Mouse (Mus musculus) fat pad, adult 2 months (tissue): ENCODE results near the gene Lhb.

ENCODE experiments used
- DNase-seq: peaks from one replicate; pipeline ENCODE4 v3.0.0-alpha.2; 2011; ENCODE audit warnings: low read depth, low spot score; ENCODE audit errors: extremely low read depth

Lhb gene

DNA sequence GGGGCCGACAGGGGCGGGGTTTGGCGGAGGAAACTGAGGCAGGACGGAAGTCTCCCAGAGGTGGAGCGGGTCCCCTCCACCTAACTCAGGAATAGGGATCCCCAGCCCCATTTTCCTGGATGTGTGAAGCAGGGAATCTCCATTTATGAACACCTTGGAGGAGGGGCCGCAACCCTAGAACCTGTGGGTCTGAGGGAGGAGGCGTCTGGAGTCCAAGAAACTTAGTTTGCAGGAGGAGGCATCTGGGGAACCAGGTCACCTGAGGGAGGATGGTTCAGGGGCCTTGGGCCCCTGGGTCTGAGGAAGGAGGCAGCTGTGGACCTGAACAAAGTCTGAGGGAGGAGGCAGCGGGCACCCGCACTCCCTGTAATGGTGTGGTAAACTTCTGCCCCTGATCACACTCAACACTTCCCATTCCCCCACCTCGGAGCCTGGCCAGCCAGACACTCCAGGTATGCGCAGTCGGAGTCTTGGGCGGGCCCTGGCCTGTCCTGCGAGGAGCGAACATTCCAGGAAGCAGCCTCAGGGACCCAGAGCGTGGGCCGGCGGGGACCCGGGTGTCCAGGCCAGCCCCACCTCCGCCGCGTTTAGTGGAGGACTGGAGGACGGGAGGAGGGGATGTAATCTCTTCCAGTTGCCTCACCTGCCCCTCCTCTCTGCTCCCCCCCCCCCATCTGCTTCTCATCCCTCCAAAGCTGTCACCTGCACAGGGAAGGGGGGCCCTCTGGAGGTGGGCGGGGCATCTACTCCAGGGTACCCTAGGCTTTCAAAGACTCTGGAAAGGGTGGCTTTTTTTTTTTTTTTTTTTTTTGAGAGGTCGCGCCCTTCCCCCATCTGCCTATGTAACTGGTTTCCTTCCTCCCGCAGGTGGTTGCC, 6.5 kb upstream of the Lhb start:
- DNase-seq = no peak

DNA sequence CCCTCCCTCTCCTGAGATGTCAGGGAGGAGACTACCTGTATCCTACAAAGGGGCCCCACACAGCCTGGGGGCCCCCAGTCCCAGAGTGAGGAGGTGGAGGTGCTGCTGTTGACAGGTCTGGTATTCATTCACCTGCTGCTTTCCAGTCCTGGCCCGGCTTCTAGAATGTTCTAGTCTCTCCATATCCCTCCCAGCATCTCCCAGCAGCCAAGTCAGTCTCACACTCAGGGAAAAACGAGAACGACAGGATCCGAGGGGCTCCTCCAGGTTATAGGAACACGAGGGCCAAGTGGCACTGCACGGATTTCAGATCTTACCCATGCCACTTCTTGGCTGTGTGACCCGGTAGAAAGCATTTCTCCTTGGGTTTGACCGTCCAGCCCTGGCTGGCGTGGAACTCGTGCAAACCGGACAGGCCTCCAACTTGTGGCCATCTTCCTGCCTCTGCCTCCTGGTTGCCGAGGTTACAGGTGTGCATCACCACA, 5.8 kb upstream of the Lhb start:
- no peak for DNase-seq

- DNase-seq = no peak
Observed at GRCm38 (mm10) chr7:45415636-45416035, 5.0 kb upstream of the Lhb start.

DNA sequence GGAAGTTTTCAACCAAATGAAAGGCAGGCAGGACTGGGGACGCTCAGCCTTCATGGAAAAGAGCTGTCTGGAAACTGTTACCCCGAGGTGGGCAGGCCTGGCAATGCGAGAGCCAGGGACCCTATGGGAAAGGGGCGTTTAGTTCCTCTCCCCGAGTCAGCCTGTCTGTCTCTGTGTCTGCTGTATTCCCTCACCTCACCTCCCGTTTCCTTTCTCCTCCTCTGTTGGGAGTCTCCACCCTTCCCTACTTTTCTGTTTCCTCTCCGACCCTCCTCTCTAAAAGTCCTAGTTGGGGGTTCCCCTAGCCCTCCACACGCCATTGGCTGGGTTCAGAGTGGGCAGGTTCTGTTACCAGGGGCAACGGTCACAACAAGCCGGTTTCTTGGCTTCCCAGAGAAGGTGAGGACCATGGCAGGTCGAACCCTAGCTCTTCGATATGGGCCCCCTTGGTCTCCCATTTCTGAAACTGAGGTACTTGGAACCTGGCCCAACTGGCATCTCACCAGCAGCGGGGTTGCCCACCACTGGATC, 2.6 kb upstream of the Lhb start:
- DNase-seq = no peak

- DNase-seq = no peak
Observed at GRCm38 (mm10) chr7:45419859-45420614, 583 bp upstream of the Lhb start.

- DNase-seq = no peak
Observed at GRCm38 (mm10) chr7:45421194-45421593, 574 bp downstream of the Lhb start.

- no peak for DNase-seq
Observed at GRCm38 (mm10) chr7:45426556-45426955, 5.9 kb downstream of the Lhb start.

GRCm38 (mm10) chr7:45433835-45434202, 13.2 kb downstream of the Lhb start:
- no peak for DNase-seq

DNA sequence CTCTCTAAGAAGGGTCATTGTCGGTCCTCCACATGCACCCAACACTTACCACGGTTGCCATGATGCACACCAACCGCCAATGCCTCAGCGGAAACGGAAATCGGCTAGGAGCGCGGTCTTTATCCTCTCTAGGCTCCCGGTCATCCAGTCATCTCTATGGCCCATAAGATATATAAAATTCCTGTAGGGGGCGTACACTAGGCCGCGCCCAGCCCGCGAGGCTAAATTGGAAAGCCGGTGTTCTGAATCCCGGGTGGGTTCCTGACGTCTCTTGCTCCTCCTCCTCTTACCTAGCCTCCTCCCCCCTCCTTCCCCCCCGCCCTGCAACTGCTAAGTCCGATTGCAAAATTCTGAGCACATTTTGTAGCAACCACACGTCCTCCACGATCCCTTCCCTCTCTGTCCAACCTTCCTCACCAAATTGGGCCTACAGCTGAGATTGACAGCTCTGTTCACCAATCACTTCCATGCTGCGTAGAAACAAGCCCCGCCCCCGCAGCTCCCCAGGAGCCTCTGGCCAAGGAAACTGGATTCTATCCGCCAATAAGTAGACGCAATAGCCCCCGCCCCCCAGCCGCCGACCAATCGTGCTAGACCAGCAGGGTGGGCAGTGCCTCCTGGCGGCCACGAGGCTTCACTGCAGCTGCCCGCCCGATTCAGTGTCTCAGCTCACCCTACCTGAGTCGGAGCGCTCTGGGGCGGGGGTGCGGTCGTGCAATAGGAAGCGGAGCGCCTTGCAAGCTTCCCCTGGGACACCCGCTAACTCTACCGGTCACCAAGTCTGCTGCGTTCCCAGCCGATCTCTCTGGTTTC, 13.8 kb downstream of the Lhb start, which contains the start of gene Gys1:
Gene Gys1 (plus strand): TSS at position 642 of the 813 bp plus-strand sequence.
- peak; percentile 99 for DNase-seq

DNA sequence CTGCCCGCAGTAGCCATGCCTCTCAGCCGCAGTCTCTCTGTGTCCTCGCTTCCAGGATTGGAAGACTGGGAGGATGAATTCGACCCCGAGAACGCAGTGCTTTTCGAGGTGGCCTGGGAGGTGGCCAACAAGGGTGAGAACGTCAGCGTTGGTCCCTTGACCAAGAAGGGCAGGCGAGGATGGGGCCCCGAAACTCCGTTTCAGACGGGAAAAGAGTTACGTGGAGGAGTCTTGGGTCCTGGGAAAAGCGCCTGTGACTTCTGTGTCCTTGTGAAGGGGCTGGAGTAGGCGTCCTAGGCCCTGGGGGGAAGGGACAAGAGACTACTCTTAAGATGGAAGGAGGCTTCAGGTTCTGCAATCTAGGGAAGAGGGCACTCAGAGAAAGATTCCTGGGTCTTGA, 14.4 kb downstream of the Lhb start:
- no peak for DNase-seq

GRCm38 (mm10) chr7:45436444-45436843, 15.8 kb downstream of the Lhb start:
- no peak for DNase-seq

DNA sequence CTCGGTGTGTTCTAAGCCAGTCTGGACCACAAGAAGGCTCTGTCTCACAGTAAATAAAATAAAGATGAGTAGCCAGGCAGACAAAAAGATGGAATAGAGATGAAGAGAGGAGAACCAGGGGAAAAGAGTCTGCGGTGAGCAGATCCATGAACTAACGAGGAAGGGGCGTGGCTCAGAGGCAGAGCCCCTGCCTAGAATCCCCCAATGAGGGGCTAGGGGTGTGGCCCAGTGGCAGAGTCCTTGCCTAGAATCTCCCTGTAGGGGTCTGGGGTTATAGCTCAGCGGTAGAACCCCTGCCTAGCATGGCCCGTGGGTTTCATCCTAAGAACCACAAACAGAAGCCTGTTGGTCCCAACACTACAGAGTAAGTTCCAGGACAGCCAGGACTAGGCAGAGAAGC, 16.4 kb downstream of the Lhb start:
- no peak for DNase-seq

DNA sequence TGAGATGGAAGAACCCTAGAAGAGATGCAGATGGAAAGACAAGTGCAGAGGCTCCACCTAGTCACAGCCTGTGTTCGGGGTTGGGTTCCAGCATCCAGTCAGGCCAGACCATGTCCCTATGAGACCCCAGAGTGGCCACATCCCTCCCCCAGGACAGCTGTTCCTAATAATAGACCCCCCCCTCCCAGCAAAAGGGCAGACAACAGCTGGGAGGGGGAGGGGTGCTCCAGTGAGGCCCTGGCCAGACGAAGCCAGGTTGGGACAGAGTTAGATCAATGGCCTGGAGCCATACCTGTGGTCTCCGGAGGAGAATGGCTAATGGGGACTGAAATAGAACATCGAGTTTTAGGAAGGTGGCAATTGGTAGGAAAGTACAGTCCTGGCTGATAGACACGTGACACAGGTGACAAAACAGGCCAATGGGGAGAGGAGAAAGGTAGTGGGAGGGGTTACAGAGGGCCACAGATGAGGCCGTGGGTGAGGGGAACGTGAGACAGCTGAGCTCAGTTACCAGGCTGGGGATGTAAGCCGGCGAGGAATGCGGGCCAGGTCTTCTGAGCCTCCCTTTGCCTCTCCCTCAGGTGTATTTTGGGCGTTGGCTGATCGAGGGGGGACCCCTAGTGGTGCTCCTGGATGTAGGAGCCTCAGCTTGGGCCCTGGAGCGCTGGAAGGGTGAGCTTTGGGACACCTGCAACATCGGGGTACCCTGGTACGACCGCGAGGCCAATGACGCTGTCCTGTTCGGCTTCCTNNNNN, 17.1 kb downstream of the Lhb start, which contains the start of gene Ruvbl2:
Gene Ruvbl2 (minus strand): TSS at position 576 of the 756 bp plus-strand sequence.
- DNase-seq = no peak

- no peak for DNase-seq
Observed at GRCm38 (mm10) chr7:45443526-45444420, 23.2 kb downstream of the Lhb start.

DNA sequence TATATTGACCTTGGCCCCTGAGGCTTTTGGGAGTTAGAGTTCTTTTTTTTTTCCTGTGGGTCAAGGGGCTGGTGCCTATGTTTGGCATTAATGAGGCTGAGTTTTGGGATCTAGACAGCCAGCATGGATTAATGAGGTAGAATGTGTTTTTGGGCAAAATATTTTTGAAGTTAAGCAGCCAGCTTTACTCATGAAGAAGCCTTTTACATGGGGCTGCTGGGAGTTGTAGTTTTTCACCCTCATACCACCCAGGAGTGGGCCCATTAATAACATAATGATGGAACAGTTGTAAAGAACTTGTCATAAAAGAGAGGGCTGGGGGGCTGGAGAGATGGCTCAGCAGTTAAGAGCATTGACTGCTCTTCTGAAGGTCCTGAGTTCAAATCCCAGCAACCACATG, 26.0 kb downstream of the Lhb start:
- DNase-seq = no peak

DNA sequence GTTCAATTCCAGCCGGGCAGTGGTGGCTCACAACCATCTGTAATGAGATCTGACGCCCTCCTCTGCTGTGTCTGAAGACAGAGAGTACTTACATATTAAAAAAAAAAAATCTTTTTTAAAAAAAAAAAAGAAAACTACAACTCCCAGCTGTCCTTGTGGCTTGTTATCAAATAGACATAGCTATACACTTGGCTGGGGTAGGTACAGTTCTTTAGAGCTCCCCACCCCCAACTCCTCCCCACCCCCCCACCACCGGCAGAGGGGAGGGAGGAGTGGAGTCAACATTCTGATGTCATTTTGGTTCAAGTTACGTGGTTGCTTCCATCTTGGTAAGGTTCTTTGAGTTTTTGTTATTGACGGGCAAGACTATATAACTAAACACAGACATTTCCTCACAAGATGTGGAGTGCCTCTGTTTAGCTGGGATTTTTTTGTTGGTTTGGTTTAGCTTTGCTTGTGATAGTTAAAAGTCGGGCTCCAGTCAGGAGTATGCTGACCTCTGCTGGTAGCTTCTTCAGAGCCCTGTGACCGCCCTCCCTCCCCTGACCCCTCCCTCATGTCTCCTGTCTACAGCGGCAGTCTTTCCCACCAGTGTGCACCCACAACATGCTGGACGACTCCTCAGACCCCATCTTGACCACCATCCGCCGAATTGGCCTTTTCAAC, 26.8 kb downstream of the Lhb start:
- DNase-seq = no peak

- DNase-seq = no peak
Observed at GRCm38 (mm10) chr7:45449974-45450373, 29.4 kb downstream of the Lhb start.

DNA sequence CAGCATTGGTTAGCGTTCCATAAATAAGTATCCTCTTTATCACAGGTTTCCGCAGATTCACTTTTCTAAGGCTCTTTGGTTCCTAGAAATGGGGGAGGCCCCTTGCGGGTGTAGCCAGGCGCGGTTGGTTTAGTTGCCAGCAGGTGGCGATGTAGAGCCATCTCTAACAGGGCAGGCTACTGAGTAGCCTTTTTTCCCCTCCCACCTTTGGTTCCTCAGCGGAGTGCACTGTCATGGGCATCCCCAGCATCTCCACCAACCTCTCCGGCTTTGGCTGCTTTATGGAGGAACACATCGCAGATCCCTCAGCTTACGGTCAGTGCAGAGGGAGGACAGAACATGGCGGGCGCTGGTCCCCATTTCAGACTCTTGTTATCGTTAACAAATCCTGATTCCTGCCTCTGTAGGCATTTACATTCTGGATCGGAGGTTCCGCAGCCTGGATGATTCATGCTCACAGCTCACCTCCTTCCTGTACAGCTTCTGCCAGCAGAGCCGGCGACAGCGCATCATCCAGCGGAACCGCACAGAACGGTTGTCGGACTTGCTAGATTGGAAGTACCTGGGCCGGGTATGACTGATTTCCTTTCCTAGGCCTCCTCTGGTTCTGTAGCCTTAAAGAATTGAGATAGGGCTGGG, 30.8 kb downstream of the Lhb start:
- no peak for DNase-seq
